Mouse (Mus musculus): ENCODE data around the gene Mthfd1l.
"Not testable (repeated sequence)": the region's sequence is repeated elsewhere in the genome, so short reads cannot be mapped to it uniquely, and the experiment has no call there.

DNA sequence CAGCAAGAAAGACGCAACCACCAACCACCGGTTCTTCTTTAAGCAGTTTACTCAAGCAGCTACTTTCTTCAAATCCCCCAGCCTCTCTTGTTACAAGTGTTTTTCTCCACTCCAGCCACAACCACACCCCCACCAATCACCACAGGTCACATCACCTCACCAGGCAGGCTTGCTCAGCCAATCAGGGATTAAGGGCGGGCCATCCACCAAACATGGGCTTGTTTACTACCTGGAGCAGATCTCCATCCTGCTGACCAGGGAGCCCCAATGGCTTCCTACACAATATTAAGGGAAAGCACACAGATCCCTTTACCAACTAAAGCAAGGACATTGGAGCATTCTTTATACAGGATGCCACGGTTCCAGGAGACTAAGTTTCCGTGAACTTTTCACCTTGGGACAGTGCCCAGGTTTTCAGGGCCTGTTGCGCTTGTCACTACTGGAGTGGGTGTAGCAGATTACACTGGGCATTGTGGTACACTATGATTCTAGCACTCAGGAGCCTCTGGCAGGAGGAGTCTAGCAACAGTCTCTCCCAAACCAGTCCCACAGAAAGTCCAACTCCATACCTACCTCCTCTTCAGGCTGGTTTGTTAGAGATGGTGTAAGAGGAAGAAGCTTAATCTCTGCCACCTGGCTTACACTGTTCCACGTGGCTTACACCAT, 150.5 kb downstream of the Mthfd1l start:
- TF ChIP-seq E2F4 (IDR thresholded peaks at IDR 0.05; ENCODE audit: insufficient replicate concordance, low read depth, low read length); POLR2A (IDR thresholded peaks at IDR 0.05; ENCODE audit: low read depth, low read length); MEF2A (IDR thresholded peaks at IDR 0.05; ENCODE audit: borderline replicate concordance, low read depth, low read length); NELFE (IDR thresholded peaks at IDR 0.05; ENCODE audit: low read depth, low read length); POLR2AphosphoS2 (IDR thresholded peaks at IDR 0.05; ENCODE audit: low read depth, low read length); CTCF (conservative IDR thresholded peaks at IDR 0.05 in 1 of 2, IDR thresholded peaks at IDR 0.05 in 1 of 2; ENCODE audit: low read depth in 2 of 2, low read length in 2 of 2); ETS1 (conservative IDR thresholded peaks at IDR 0.05; ENCODE audit: low read depth, low read length); USF1 (IDR thresholded peaks at IDR 0.05; ENCODE audit: low read depth, low read length); MAFK (IDR thresholded peaks at IDR 0.05; ENCODE audit: insufficient replicate concordance, low read length); ZC3H11A (IDR thresholded peaks at IDR 0.05; ENCODE audit: low read depth, low read length); RCOR1 (conservative IDR thresholded peaks at IDR 0.05; ENCODE audit: low read depth, low read length); ELF1 (IDR thresholded peaks at IDR 0.05; ENCODE audit: low read depth, low read length); HCFC1 (IDR thresholded peaks at IDR 0.05; ENCODE audit: low read depth, low read length): not testable (repeated sequence)
